ENCODE assay signal across 28 mouse cellular contexts in the genomic region with DNA sequence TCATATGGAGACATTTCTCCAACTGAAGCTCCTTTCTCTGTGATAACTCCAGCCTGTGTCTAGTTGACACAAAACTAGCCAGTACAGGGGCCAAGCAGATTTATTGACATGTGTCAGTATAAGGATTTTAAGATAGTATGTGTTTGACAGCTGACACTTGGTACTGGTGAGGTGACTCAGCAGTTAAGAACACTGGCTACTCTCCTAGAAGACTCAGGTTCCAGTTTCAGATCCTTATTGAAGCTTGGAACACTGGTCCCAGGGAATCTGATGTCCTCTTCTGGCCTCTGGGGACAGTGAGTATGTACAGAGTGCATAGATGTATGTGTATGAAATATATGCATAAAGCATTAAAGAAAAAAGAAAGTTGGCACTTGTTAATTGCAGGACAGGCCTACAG. TPM values are rescaled to one million over a fixed set of nuclear protein-coding genes. Genes with fewer than 3 reads are reported as not detected.
DNase-seq lines count a peak whose midpoint lies in the region; ATAC-seq and TF ChIP-seq lines count a peak whose summit lies in the region.
"Had no signal": no experiment of that assay in that cellular context is flagged by ENCODE, and none has a peak within 500 bp of the region (broad histone marks: within the 10 kb centered on the region; RNA-seq: fewer than 3 reads in every experiment).

No protein-coding gene starts in this region.

- no peak overlapping the region for H3K27ac ChIP-seq in kidney, adult 2 months (ENCODE audit: insufficient read depth, low read depth, low read length)

- no peaks in the 10 kb centered on the region for H3K27me3 ChIP-seq in kidney, adult 2 months (replicated peaks; ENCODE audit: control insufficient read depth, insufficient read depth, low read length)
- H3K27me3 ChIP-seq: CH12.LX had no signal

- no peak for TF ChIP-seq CTCF in kidney, adult 2 months (conservative IDR thresholded peaks at IDR 0.05; ENCODE audit: insufficient read depth, insufficient read length, low read depth, low read length)

- peak; percentile 71 for ATAC-seq in granulocyte monocyte progenitor cell, adult 5-6 weeks (replicated peaks; ENCODE audit: poor library complexity, severe bottlenecking)
- ATAC-seq in megakaryocyte, adult 5-6 weeks (ENCODE audit: poor library complexity, severe bottlenecking): peak; percentile 75
- 0 out of 2 replicates have a peak, but pooled peaks have one; percentile 39 for ATAC-seq in megakaryocyte progenitor cell, adult 5-6 weeks (replicated peaks; ENCODE audit: poor library complexity)
- no peak for ATAC-seq in cerebellum, adult (ENCODE audit: insufficient number of reproducible peaks, low FRiP score, low TSS enrichment)
- ATAC-seq: activated CD4-positive, CD25-positive, alpha-beta regulatory T cell, adult 4 months; CD4-positive, CD25-positive, alpha-beta regulatory T cell, adult 4 months; Patski had no signal

- no peaks in the 10 kb centered on the region for H3K36me3 ChIP-seq in kidney, adult 2 months (ENCODE audit: control insufficient read depth, insufficient read depth, low read length)
- H3K36me3 ChIP-seq: G1E had no signal

- no peaks in the 10 kb centered on the region for H3K4me1 ChIP-seq in kidney, adult 2 months (ENCODE audit: control insufficient read depth, insufficient read depth, low read length)

- H3K4me3 ChIP-seq in kidney, adult 2 months (ENCODE audit: insufficient read depth, low read depth, low read length): no peak overlapping the region

- TF ChIP-seq POLR2A in kidney, adult 2 months (IDR thresholded peaks at IDR 0.05; ENCODE audit: low read depth, low read length): no peak

- no peak for DNase-seq in kidney, adult 2 months
- DNase-seq in heart, adult 8-10 months (ENCODE audit: low spot score): no peak
- DNase-seq: adrenal gland, adult 2 months; adrenal gland, adult 8-10 months; adrenal gland, postnatal 10 days; adrenal gland, postnatal 14 days; adrenal gland, postnatal 25 days; adrenal gland, postnatal 36 days; B cell, adult 2 months; cerebellum, adult 11 months; cerebellum, adult 11-12 months; cerebellum, adult 18-20 months; cerebellum, adult 2 months had no signal

RNA-seq across cellular contexts. Expression of gene Ptchd1, which starts 27.2 kb away (rescaled TPM):
- total RNA-seq in granulocyte monocyte progenitor cell, adult 5-6 weeks (2014; fragmentation: Nextera tagmentation): not detected in 2 replicates
- not detected in 2 replicates for total RNA-seq in granulocyte monocyte progenitor cell, adult 5-6 weeks (2017)
- total RNA-seq in megakaryocyte, adult 5-6 weeks (2015): 0.93 and 1.2 TPM in 2 replicates
- total RNA-seq in megakaryocyte, adult 5-6 weeks (2017): 0.16 and 0.73 TPM in 2 replicates
- not detected in 2 replicates for total RNA-seq in megakaryocyte progenitor cell, adult 5-6 weeks (2015)
- 0.21 TPM in 1 of 2 replicates, not detected in the other for total RNA-seq in megakaryocyte progenitor cell, adult 5-6 weeks (2017)
- 0.22 and 0.46 TPM in 2 replicates for polyA plus RNA-seq in kidney, adult 2 months (2012; rRNA removed)
- total RNA-seq in heart, adult 8-10 months (2022): under 1 TPM in 3 of 4 experiments, not detected in 1; 0.08 to 0.28 (median 0.14) TPM
- total RNA-seq: adrenal gland, postnatal 25 days; CH12.LX; G1E; MEL had no signal
- polyA plus RNA-seq: activated CD4-positive, CD25-positive, alpha-beta regulatory T cell, adult 4 months; adrenal gland, adult 2 months; CD4-positive, CD25-positive, alpha-beta regulatory T cell, adult 4 months; G1E; Patski had no signal

RNA-seq across cellular contexts. Expression of gene Gm15155, which starts 28.2 kb away (rescaled TPM):
- total RNA-seq in granulocyte monocyte progenitor cell, adult 5-6 weeks (2014; fragmentation: Nextera tagmentation): not detected in 2 replicates
- total RNA-seq in granulocyte monocyte progenitor cell, adult 5-6 weeks (2017): not detected in 2 replicates
- total RNA-seq in megakaryocyte, adult 5-6 weeks (2015): not detected in 2 replicates
- total RNA-seq in megakaryocyte, adult 5-6 weeks (2017): not detected in 2 replicates
- total RNA-seq in megakaryocyte progenitor cell, adult 5-6 weeks (2015): not detected in 2 replicates
- not detected in 2 replicates for total RNA-seq in megakaryocyte progenitor cell, adult 5-6 weeks (2017)
- not detected in 2 replicates for polyA plus RNA-seq in kidney, adult 2 months (2012; rRNA removed)
- total RNA-seq in heart, adult 8-10 months (2022): not detected
- total RNA-seq: adrenal gland, adult 18-20 months; adrenal gland, adult 2 months; adrenal gland, adult 8-10 months; adrenal gland, postnatal 10 days; adrenal gland, postnatal 14 days; adrenal gland, postnatal 25 days; adrenal gland, postnatal 36 days; adrenal gland, postnatal 4 days; CH12.LX; ES-E14; G1E; MEL had no signal
- polyA plus RNA-seq: activated CD4-positive, CD25-positive, alpha-beta regulatory T cell, adult 4 months; adrenal gland, adult 2 months; brain, embryonic 14.5 days; C2C12; CD4-positive, CD25-positive, alpha-beta regulatory T cell, adult 4 months; cerebellum, adult 2 months; G1E; Patski had no signal
